Mouse (Mus musculus): ENCODE data around the gene Zfp672. TPM values are rescaled to one million over a fixed set of nuclear protein-coding genes. Genes with fewer than 3 reads are reported as not detected.

Zfp672 gene
- total RNA-seq, 2 experiments from 2014 or later: 28.5 to 60.9 TPM

DNA sequence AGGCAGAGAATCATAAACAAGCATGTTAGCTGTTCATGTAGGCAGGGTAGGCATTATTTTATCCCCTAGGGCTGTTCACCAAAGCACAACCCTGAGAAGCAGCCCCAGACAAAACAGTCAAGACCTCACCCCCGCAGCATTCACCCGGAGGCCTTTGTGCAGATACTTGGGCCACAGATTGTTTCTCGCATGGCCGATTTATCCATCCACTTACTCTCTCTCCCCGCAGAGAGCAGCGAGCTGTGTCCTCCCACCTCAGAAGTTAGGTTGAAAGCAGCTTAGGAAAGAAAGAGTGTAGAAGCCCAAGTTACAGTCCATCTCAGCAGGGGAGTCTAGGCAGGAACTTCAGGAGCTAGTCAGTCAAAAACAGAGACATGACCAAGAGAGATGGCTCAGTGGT, 32.7 kb downstream of the Zfp672 start:
- ATAC-seq (replicated peaks; ENCODE audit: low FRiP score, low TSS enrichment, poor library complexity, severe bottlenecking): no peak

DNA sequence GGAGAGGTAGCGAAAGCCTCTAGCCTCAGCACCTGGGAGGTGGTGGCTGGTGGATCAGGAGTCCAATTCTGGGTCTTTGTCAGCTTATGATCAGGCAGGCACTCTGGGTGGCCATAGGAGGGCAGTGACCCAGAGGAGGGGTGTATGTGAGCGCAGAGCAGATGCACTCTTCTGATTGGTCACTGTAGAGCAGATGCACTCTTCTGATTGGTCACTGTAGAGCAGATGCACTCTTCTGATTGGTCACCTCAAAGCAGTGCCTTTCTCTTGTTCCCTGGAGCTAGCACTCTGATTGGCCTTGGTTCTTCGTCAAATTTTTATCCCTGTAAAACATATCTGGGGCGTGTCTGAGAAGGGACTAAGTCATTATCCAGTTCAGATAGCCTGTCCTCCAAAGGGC, 37.3 kb downstream of the Zfp672 start:
- ATAC-seq (replicated peaks; ENCODE audit: low FRiP score, low TSS enrichment, poor library complexity, severe bottlenecking): peak; percentile 48; the same call in 1 of the 2 replicates

DNA sequence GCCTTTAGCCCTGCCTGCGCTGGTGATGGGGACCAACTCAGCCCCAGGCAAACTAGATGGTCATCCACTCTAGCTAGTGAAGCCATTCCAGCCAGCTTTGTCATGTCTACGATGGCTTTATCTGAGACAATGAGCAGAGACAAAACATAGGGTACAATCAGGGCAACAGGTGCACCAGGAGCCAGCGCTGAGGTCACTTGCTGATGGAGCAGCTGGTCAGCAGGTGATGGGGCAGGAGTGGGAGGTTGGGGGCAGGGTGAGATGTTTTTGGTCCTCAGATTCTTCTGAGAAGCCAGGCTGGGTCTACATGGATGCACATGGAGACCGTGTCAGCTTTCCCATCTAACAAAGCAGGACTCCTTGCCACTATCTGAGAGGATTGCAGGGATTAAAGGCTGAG, 39.3 kb downstream of the Zfp672 start:
- no peak for ATAC-seq (replicated peaks; ENCODE audit: low FRiP score, low TSS enrichment, poor library complexity, severe bottlenecking)

DNA sequence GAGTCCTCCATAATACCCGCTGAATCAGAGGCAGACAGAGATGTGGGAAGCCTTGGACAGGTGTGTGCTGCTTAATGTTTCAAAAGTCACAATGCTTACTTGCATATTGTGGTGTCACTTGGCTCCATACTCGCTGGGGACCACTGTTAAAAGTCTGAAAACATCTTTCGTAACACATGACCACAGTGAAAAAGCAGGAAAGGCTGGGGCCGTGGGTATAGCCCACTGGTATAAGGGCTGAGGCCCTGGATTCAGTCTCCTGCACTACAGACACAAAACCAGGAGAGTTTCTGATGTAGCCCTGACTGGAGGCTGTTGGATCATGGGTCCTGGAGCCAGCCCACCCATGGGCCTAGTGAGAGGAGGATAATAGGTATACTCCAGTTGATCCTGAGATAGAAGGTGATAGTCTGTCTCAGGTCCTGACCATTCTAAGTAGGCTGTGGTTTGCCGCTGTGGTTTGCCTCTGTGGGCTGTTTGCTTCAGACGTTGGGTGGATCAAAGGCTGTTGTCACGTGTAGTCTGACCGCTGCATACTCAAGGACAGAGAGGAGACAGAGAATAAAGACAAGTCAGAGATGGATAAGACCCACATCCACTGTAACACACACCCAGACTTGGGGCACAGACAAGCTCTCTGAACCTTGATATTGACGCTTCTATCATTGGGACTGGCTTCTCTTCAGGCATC, 40.0 kb downstream of the Zfp672 start:
- no peak for ATAC-seq (replicated peaks; ENCODE audit: low FRiP score, low TSS enrichment, poor library complexity, severe bottlenecking)

DNA sequence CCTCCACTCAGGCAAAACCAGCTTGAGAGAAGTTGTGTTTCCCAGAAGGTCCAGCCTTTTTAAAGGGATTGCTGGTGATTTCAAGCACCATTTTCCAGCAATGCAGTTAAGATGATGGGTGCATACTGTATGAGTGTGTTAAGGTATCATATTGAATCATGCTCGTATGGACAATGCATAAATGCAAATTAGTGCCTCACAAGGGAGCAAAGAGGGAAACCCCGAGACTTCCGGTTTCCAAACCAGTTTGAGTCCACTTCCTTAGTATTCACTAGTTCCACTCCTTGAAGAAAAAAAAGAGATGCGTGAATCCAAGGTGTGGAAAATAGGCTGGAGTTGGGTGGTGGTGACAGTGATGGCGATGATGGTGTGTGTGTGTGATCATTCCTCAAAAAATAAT, 47.6 kb downstream of the Zfp672 start:
- ATAC-seq (replicated peaks; ENCODE audit: low FRiP score, low TSS enrichment, poor library complexity, severe bottlenecking): no peak

DNA sequence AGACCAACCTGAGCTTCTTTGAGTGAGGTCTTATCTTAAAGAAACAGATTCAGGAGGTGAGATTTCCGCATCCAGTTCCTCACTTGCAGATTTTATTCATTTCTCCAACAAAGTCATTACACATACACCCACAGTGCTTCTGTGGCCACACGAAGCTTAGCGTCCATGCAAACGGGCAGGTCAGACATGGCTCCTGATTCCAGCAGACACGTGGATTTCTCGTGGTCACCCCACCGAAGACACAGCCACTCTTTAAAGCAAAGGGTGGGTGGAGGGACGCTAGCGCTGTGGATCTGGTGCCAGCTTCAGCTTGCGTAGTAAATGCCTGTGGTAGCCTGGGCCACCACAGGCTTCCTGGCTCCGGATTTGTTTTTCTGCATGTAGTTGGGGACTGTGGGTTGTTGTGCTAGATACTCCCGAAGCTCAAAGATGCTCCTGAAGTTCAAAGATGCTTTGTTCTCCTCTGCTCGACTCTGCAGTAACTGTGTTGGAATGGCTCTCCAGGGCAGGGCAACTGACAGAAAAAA, 48.1 kb downstream of the Zfp672 start:
- no peak for ATAC-seq (replicated peaks; ENCODE audit: low FRiP score, low TSS enrichment, poor library complexity, severe bottlenecking)

DNA sequence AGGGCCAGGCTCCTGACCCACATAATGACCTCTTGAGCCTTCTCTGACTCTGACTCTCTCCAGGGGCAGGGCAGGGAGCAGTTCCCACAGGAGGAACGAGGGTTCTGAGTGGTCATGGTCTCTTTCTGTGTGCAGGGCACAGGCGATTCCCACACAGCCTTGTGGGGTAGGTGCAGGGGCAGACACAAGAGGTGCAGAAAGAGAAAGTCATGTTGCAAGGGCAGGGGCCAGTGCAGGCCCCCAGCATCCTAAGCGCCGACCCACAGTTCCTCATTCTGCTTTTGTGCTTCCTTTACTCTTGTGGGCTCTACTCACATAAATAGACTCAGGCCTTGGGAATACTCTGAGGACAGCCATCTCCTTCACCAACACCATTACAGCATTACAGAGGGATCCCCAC, 54.4 kb downstream of the Zfp672 start:
- ATAC-seq (replicated peaks; ENCODE audit: low FRiP score, low TSS enrichment, poor library complexity, severe bottlenecking): no peak

DNA sequence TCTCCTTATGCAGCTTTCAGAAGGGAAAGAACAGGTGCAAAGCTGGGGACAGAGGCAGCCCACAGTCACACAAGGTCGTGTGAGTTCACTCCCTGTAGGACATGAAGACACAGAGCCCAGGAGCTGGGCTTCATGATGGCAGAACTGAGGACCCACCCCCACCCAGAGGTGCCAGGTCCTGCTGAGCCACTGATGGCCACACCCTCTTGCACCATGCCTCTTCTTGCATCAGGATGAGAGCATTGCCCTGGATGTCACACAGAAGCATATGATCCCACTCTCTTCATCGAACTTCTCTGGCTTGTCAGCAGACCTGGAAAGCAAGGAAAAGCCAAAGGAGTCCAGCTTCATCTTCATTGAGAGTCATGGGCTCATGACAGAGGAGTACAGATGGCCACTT, 55.6 kb downstream of the Zfp672 start, which contains the start of gene 4930438A08Rik:
Gene 4930438A08Rik (plus strand): TSS at position 228 of the 400 bp plus-strand sequence.
- no peak for ATAC-seq (replicated peaks; ENCODE audit: low FRiP score, low TSS enrichment, poor library complexity, severe bottlenecking)

DNA sequence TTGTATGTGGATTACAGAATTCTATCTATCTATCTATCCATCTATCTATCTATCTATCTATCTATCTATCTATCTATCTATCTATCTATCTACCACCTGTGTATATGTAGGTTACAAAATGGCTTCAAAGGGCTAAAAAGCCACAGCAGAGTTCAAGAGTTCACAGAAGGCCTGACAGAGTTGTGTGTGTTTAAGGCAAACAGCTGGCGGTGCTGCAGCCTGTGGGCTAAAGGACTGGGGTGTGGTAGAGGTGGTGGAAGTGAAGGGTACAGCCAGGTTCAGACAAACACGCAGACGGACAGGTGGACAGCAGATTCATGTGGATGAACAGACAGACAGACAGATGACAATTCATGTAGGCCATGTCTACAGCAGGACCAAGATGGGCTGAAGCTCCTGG, 61.9 kb downstream of the Zfp672 start:
- no peak for ATAC-seq (replicated peaks; ENCODE audit: low FRiP score, low TSS enrichment, poor library complexity, severe bottlenecking)

Other genes starting within 250 kb of the Zfp672 start
- not detected in 2 replicates for gene Gm12248, start 237.2 kb downstream of the Zfp672 start, total RNA-seq (2014; fragmentation: Nextera tagmentation)
- not detected in 2 replicates for gene Gm12248, start 237.2 kb downstream of the Zfp672 start, total RNA-seq (2017)
- gene Cnot8, start 226.2 kb downstream of the Zfp672 start, total RNA-seq (2014; fragmentation: Nextera tagmentation): 37.4 and 40.1 TPM in 2 replicates
- gene Cnot8, start 226.2 kb downstream of the Zfp672 start, total RNA-seq (2017): 65.7 and 85.1 TPM in 2 replicates
- gene Gemin5, start 161.8 kb downstream of the Zfp672 start, total RNA-seq (2014; fragmentation: Nextera tagmentation): 43.2 and 51.7 TPM in 2 replicates
- gene Gemin5, start 161.8 kb downstream of the Zfp672 start, total RNA-seq (2017): 43.4 and 57.0 TPM in 2 replicates
- 75.6 and 84.9 TPM in 2 replicates for gene Mrpl22, start 158.7 kb downstream of the Zfp672 start, total RNA-seq (2014; fragmentation: Nextera tagmentation)
- gene Mrpl22, start 158.7 kb downstream of the Zfp672 start, total RNA-seq (2017): 49.6 and 76.6 TPM in 2 replicates
- gene Igtp, start 130.8 kb downstream of the Zfp672 start, total RNA-seq (2014; fragmentation: Nextera tagmentation): 12.8 and 15.3 TPM in 2 replicates
- gene Igtp, start 130.8 kb downstream of the Zfp672 start, total RNA-seq (2017): 11.5 and 12.3 TPM in 2 replicates
- gene Irgm2, start 130.7 kb downstream of the Zfp672 start, total RNA-seq (2014; fragmentation: Nextera tagmentation): 1.2 and 6.1 TPM in 2 replicates
- gene Irgm2, start 130.7 kb downstream of the Zfp672 start, total RNA-seq (2017): 2.9 and 3.7 TPM in 2 replicates
- 2.3 TPM in 1 of 2 replicates, not detected in the other for gene 4930438A08Rik, start 55.5 kb downstream of the Zfp672 start, total RNA-seq (2014; fragmentation: Nextera tagmentation)
- 0.19 TPM in 1 of 2 replicates, not detected in the other for gene 4930438A08Rik, start 55.5 kb downstream of the Zfp672 start, total RNA-seq (2017)
- 34.0 and 66.1 TPM in 2 replicates for gene Zfp692, start 23.3 kb downstream of the Zfp672 start, total RNA-seq (2014; fragmentation: Nextera tagmentation)
- 25.0 and 26.7 TPM in 2 replicates for gene Zfp692, start 23.3 kb downstream of the Zfp672 start, total RNA-seq (2017)
- 12.8 and 13.8 TPM in 2 replicates for gene Sh3bp5l, start 385 bp upstream of the Zfp672 start, total RNA-seq (2014; fragmentation: Nextera tagmentation)
- gene Sh3bp5l, start 385 bp upstream of the Zfp672 start, total RNA-seq (2017): 10.4 and 20.9 TPM in 2 replicates
- not detected in 2 replicates for gene Lypd8, start 48.7 kb upstream of the Zfp672 start, total RNA-seq (2014; fragmentation: Nextera tagmentation)
- gene Lypd8, start 48.7 kb upstream of the Zfp672 start, total RNA-seq (2017): not detected in 2 replicates
- gene 1810065E05Rik, start 90.8 kb upstream of the Zfp672 start, total RNA-seq (2014; fragmentation: Nextera tagmentation): not detected in 2 replicates
- gene 1810065E05Rik, start 90.8 kb upstream of the Zfp672 start, total RNA-seq (2017): not detected in 2 replicates
- not detected in 2 replicates for gene Gm12253, start 102.2 kb upstream of the Zfp672 start, total RNA-seq (2014; fragmentation: Nextera tagmentation)
- gene Gm12253, start 102.2 kb upstream of the Zfp672 start, total RNA-seq (2017): not detected in 2 replicates
- not detected in 2 replicates for gene Lypd9, start 122.6 kb upstream of the Zfp672 start, total RNA-seq (2014; fragmentation: Nextera tagmentation)
- gene Lypd9, start 122.6 kb upstream of the Zfp672 start, total RNA-seq (2017): not detected in 2 replicates
- not detected in 2 replicates for gene Olfr30, start 131.9 kb upstream of the Zfp672 start, total RNA-seq (2014; fragmentation: Nextera tagmentation)
- not detected in 2 replicates for gene Olfr30, start 131.9 kb upstream of the Zfp672 start, total RNA-seq (2017)
- gene Olfr332, start 162.2 kb upstream of the Zfp672 start, total RNA-seq (2014; fragmentation: Nextera tagmentation): not detected in 2 replicates
- gene Olfr332, start 162.2 kb upstream of the Zfp672 start, total RNA-seq (2017): not detected in 2 replicates
- not detected in 2 replicates for gene Olfr331, start 172.2 kb upstream of the Zfp672 start, total RNA-seq (2014; fragmentation: Nextera tagmentation)
- gene Olfr331, start 172.2 kb upstream of the Zfp672 start, total RNA-seq (2017): not detected in 2 replicates
- gene Olfr330, start 204.5 kb upstream of the Zfp672 start, total RNA-seq (2014; fragmentation: Nextera tagmentation): not detected in 2 replicates
- not detected in 2 replicates for gene Olfr330, start 204.5 kb upstream of the Zfp672 start, total RNA-seq (2017)
- gene Olfr329-ps, start 216.1 kb upstream of the Zfp672 start, total RNA-seq (2014; fragmentation: Nextera tagmentation): not detected in 2 replicates
- not detected in 2 replicates for gene Olfr329-ps, start 216.1 kb upstream of the Zfp672 start, total RNA-seq (2017)
- gene Olfr328, start 225.3 kb upstream of the Zfp672 start, total RNA-seq (2014; fragmentation: Nextera tagmentation): not detected in 2 replicates
- not detected in 2 replicates for gene Olfr328, start 225.3 kb upstream of the Zfp672 start, total RNA-seq (2017)
- gene Olfr224, start 240.2 kb upstream of the Zfp672 start, total RNA-seq (2014; fragmentation: Nextera tagmentation): not detected in 2 replicates
- not detected in 2 replicates for gene Olfr224, start 240.2 kb upstream of the Zfp672 start, total RNA-seq (2017)
- gene Olfr325, start 247.4 kb upstream of the Zfp672 start, total RNA-seq (2014; fragmentation: Nextera tagmentation): not detected in 2 replicates
- not detected in 2 replicates for gene Olfr325, start 247.4 kb upstream of the Zfp672 start, total RNA-seq (2017)

Data from megakaryocyte-erythroid progenitor cell, adult 5-6 weeks (primary cell).